In the genomic region with DNA sequence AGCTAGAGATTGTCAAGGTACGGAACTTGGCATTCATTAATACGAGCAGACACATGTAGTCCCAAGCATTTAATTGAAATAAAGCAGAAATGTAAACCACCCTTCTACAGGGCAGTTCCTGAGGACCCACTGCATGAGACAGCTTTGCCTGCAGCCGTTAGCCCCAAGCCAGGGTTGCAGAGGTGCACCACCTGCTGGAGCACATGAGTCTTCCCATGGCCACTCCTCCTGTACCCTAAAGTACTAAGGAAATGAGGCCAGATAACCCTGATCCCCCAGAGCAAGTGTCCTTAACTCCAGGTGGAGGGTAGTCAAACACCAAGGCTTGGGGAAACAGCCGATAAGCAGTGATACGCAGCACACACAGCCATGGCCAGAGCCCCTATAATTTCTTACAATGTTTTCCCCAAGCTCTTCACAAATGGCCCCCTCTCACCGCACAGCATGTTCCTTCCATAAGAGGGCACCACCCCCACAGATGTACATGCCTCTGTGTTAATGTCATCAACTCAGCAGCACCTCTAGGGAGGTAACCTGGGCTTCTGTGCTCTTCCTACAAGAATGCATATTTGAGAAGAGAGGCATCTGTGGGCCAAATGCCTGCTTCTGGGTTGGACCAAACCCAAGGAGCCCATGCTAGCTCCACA, we compare ENCODE assay signal across 12 mouse cellular contexts.
A peak's percentile ranks its signal among the peaks of the same experiment; 100 is the strongest.
DNase-seq lines count a peak whose midpoint lies in the region; ATAC-seq and TF ChIP-seq lines count a peak whose summit lies in the region.
"Had no signal": no experiment of that assay in that cellular context is flagged by ENCODE, and none has a peak within 500 bp of the region (broad histone marks: within the 10 kb centered on the region; RNA-seq: fewer than 3 reads in every experiment).

No protein-coding gene starts in this region.

- no peaks in the 10 kb centered on the region for H3K27me3 ChIP-seq in forebrain, embryonic 10.5 days (ENCODE audit: poor library complexity, severe bottlenecking)
- H3K27me3 ChIP-seq in forebrain, embryonic 12.5 days, result no peaks in the 10 kb centered on the region
- no peaks in the 10 kb centered on the region for H3K27me3 ChIP-seq in lung, postnatal 0 days (replicated peaks; ENCODE audit: insufficient read depth, low read length)
- H3K27me3 ChIP-seq: embryonic facial prominence, embryonic 15.5 days; hindbrain, embryonic 12.5 days had no signal

- no peak overlapping the region for H3K4me2 ChIP-seq in forebrain, embryonic 12.5 days
- no peak overlapping the region for H3K4me2 ChIP-seq in lung, postnatal 0 days (replicated peaks; ENCODE audit: low read depth, low read length)
- H3K4me2 ChIP-seq: embryonic facial prominence, embryonic 15.5 days; hindbrain, embryonic 12.5 days had no signal

- H3K9me3 ChIP-seq in forebrain, embryonic 10.5 days, result no peaks in the 10 kb centered on the region
- H3K9me3 ChIP-seq in forebrain, embryonic 12.5 days, result no peaks in the 10 kb centered on the region
- no peaks in the 10 kb centered on the region for H3K9me3 ChIP-seq in lung, postnatal 0 days (ENCODE audit: low read length)
- H3K9me3 ChIP-seq: embryonic facial prominence, embryonic 15.5 days; hindbrain, embryonic 12.5 days had no signal

- H3K4me1 ChIP-seq in forebrain, embryonic 10.5 days, result peaks cover 29% of the 10 kb centered on the region
- peaks cover 13% of the 10 kb centered on the region; the same call in 1 of the 2 replicates for H3K4me1 ChIP-seq in forebrain, embryonic 12.5 days
- no peaks in the 10 kb centered on the region for H3K4me1 ChIP-seq in lung, postnatal 0 days (ENCODE audit: insufficient read depth, low read depth, low read length)

- 0 out of 2 replicates have a peak overlapping the region, but pooled peaks have one; percentile 52 for H3K27ac ChIP-seq in forebrain, embryonic 10.5 days
- no peak overlapping the region for H3K27ac ChIP-seq in forebrain, embryonic 12.5 days
- no peak overlapping the region for H3K27ac ChIP-seq in lung, postnatal 0 days (ENCODE audit: low read length)
- H3K27ac ChIP-seq: embryonic facial prominence, embryonic 15.5 days; hindbrain, embryonic 12.5 days had no signal

- no peak overlapping the region for H3K4me3 ChIP-seq in forebrain, embryonic 10.5 days
- H3K4me3 ChIP-seq in forebrain, embryonic 12.5 days (replicated peaks), result no peak overlapping the region
- no peak overlapping the region for H3K4me3 ChIP-seq in lung, postnatal 0 days (ENCODE audit: low read depth, low read length)
- H3K4me3 ChIP-seq: embryonic facial prominence, embryonic 15.5 days; hindbrain, embryonic 12.5 days had no signal

- intact Hi-C loops in heart, postnatal 36 days (cut with DNase I), result no loop called here
- intact Hi-C loops in left cerebral cortex, postnatal 36 days (cut with DNase I), result no loop called here

- H3K9ac ChIP-seq in forebrain, embryonic 12.5 days, result no peak overlapping the region
- no peak overlapping the region for H3K9ac ChIP-seq in lung, postnatal 0 days (replicated peaks; ENCODE audit: low read depth)
- H3K9ac ChIP-seq: embryonic facial prominence, embryonic 15.5 days; hindbrain, embryonic 12.5 days had no signal

- TF ChIP-seq CTCF in lung, postnatal 0 days (IDR thresholded peaks at IDR 0.05), result peak; percentile 22

- ATAC-seq in forebrain, embryonic 12.5 days (ENCODE audit: low FRiP score), result no peak
- no peak for ATAC-seq in lung, postnatal 0 days

- no peak for DNase-seq in forebrain, embryonic 10.5 days (ENCODE audit: extremely low spot score, low spot score)
- no peak for DNase-seq in lung, postnatal 0 days (ENCODE audit: low spot score)
- DNase-seq in lung, postnatal 36 days, result no peak
- DNase-seq in R1 (ENCODE audit: low read depth, low spot score), result peak; percentile 17
- peak; percentile 14 to 34 for DNase-seq in thymus, postnatal 10 days (ENCODE audit: low spot score in 2 of 2)
- DNase-seq in heart, postnatal 36 days, result no peak
- DNase-seq in left cerebral cortex, postnatal 36 days (ENCODE audit: low spot score in 2 of 2), result no peak
- DNase-seq: cerebellum, adult 8-10 months; spleen, adult 18-20 months had no signal

- no peaks in the 10 kb centered on the region for H3K36me3 ChIP-seq in forebrain, embryonic 10.5 days (replicated peaks)
- no peaks in the 10 kb centered on the region for H3K36me3 ChIP-seq in forebrain, embryonic 12.5 days (replicated peaks)
- H3K36me3 ChIP-seq in lung, postnatal 0 days (ENCODE audit: insufficient read depth, low read length), result no peaks in the 10 kb centered on the region
- H3K36me3 ChIP-seq: embryonic facial prominence, embryonic 15.5 days; hindbrain, embryonic 12.5 days had no signal

- WGBS in forebrain, embryonic 10.5 days, result 85% methylated on average over 6 of the region's 6 CpGs
- 84% methylated on average over 6 of the region's 6 CpGs for WGBS in forebrain, embryonic 12.5 days
- whole genome bisulfite sequencing in lung, postnatal 0 days, result 83% methylated on average over 6 of the region's 6 CpGs

- no peak for TF ChIP-seq EP300 in lung, postnatal 0 days (IDR thresholded peaks at IDR 0.05)

Comparison
In these comparisons a context has a peak if more than half of its experiments do, and no peak if none do; other contexts are left out.
1. DNase-seq: peak in R1 (single experiment) and thymus, postnatal 10 days (2 of 2); none in forebrain, embryonic 10.5 days (single experiment), lung, postnatal 0 days (single experiment), lung, postnatal 36 days (single experiment), heart, postnatal 36 days (0 of 2) and left cerebral cortex, postnatal 36 days (0 of 2).